Mouse (Mus musculus): ENCODE measurements around the gene Kitl. TPM values are rescaled to one million over a fixed set of nuclear protein-coding genes. Genes with fewer than 3 reads are reported as not detected.

Gene Kitl
- polyA plus RNA-seq, 1 experiment, result 15.2 TPM

DNA sequence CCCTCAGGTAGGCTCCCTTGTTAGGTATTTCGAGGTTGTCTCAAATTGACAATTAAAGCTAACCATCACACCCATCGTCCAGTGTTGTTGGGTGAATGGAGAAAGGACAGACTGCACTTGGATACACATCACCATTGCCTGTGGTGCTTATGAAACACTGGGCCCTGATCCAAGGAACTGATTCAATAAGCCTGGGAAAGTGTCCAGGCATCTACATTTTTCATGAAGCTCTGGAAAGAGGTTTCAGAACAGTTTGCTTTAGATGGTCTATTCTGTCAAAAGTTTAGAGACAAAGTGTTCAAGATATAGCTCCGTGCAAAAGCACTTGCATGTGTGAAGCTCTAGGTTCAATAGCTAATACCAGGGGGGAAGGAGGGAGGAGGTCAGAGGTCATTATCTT is 38.6 kb downstream of the Kitl start:
- Histone ChIP-seq H3K27ac (ENCODE audit: insufficient read depth, low read depth, low read length) (peak overlapping the region; percentile 71), H3K27me3 (ENCODE audit: control insufficient read depth, insufficient read depth, low read length) (no peaks in the 10 kb centered on the region), H3K4me3 (ENCODE audit: low read depth, low read length) (no peak overlapping the region), H3K4me1 (ENCODE audit: control insufficient read depth, insufficient read depth, insufficient read length, low read length) (0 out of 2 replicates have a peak, but pooled peaks cover 2% of the 10 kb centered on the region), H3K36me3 (ENCODE audit: control insufficient read depth, insufficient read depth, low read length) (peaks cover 32% of the 10 kb centered on the region)
- 79% methylated on average over 3 of the region's 3 CpGs for WGBS
- TF ChIP-seq POLR2A (IDR thresholded peaks at IDR 0.05; ENCODE audit: low read depth, low read length) (no peak), CTCF (IDR thresholded peaks at IDR 0.05; ENCODE audit: extremely low read depth, insufficient read length, insufficient replicate concordance, low read depth, low read length) (no peak)

DNA sequence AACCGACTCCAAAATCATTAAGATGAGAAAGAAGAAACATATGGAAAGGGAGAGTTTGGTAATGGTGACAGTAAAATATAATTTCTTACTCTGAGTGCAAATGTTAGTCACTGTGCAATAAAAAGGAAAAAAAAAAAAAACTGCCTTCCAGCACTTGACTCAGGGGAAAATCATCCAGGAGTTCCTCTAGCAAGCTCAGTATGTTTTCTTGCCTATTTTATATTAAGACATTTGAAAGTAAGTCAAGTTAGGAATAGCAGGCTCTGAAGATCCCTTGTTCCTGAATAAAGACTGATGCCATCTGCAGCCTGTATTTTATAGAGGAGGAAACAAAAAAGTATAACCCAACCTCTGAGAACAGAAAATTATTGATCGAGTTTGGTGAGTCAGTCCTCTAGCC is 39.7 kb downstream of the Kitl start:
- H3K4me3 ChIP-seq (ENCODE audit: low read depth, low read length), result no peak overlapping the region
- no peak for TF ChIP-seq CTCF (IDR thresholded peaks at IDR 0.05; ENCODE audit: extremely low read depth, insufficient read length, insufficient replicate concordance, low read depth, low read length)
- TF ChIP-seq POLR2A (IDR thresholded peaks at IDR 0.05; ENCODE audit: low read depth, low read length), result no peak
- H3K36me3 ChIP-seq (ENCODE audit: control insufficient read depth, insufficient read depth, low read length), result peaks cover 30% of the 10 kb centered on the region
- H3K27me3 ChIP-seq (ENCODE audit: control insufficient read depth, insufficient read depth, low read length), result no peaks in the 10 kb centered on the region
- H3K4me1 ChIP-seq (ENCODE audit: control insufficient read depth, insufficient read depth, insufficient read length, low read length), result peaks cover 4% of the 10 kb centered on the region; the same call in 1 of the 2 replicates
- WGBS, result 74% methylated on average over 2 of the region's 2 CpGs
- no peak overlapping the region for H3K27ac ChIP-seq (ENCODE audit: insufficient read depth, low read depth, low read length)

DNA sequence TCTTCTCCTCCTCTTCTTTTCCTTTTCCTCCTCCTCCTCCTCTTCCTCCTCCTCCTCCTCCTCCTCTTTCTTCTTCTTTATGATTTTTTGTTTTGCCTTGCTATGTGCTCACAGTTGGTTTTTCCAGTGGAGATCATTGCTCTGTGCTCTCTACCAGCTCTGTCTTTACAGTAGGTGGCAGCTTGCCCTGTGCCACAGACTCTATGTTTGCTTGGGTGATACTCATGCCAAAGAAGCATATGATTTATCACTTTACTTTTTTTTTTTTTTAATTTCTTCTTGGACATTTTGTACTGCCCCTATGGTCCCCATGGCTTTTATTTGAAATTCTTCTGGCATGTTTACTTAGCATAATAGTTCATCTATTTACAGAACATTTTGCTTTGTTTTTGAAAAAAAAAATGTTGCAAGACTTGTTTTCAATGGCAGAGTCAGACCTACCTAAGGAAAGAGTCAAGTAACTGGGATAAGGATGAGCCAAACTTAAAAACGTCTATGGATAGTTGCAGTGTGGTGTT is 41.7 kb downstream of the Kitl start:
- Histone ChIP-seq H3K4me3 (ENCODE audit: low read depth, low read length) (no peak overlapping the region), H3K27me3 (ENCODE audit: control insufficient read depth, insufficient read depth, low read length) (no peaks in the 10 kb centered on the region), H3K36me3 (ENCODE audit: control insufficient read depth, insufficient read depth, low read length) (peaks cover 31% of the 10 kb centered on the region), H3K27ac (ENCODE audit: insufficient read depth, low read depth, low read length) (no peak overlapping the region; the same call in 1 of the 2 replicates), H3K4me1 (ENCODE audit: control insufficient read depth, insufficient read depth, insufficient read length, low read length) (peaks cover 5% of the 10 kb centered on the region; the same call in 1 of the 2 replicates)
- WGBS, result 52% methylated on average over 1 of the region's 1 CpGs
- TF ChIP-seq CTCF (IDR thresholded peaks at IDR 0.05; ENCODE audit: extremely low read depth, insufficient read length, insufficient replicate concordance, low read depth, low read length) (no peak), POLR2A (IDR thresholded peaks at IDR 0.05; ENCODE audit: low read depth, low read length) (no peak)

DNA sequence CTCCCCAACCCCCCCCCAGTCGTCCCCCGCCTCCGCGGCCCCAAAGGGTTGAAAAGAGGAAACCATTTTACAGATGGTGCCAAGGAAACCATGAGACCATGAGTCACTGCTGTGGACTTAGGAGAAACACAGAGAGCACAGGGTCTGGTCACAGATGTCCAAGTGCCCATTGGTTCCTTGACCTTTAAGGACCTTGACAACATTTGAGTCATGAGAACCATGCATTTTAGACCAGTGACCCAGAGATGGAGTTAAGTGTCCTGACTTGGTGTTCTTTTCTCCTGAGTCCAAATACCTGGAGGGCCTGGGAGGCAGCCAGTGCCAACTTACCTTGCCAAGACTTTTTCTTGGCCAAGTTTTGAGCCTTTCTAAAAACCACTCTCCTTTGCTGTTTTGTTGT is 43.9 kb downstream of the Kitl start:
- WGBS, result 88% methylated on average over 4 of the region's 4 CpGs
- Histone ChIP-seq H3K36me3 (ENCODE audit: control insufficient read depth, insufficient read depth, low read length) (peaks cover 16% of the 10 kb centered on the region), H3K4me1 (ENCODE audit: control insufficient read depth, insufficient read depth, insufficient read length, low read length) (peaks cover 3% of the 10 kb centered on the region; the same call in 1 of the 2 replicates), H3K27me3 (ENCODE audit: control insufficient read depth, insufficient read depth, low read length) (no peaks in the 10 kb centered on the region), H3K27ac (ENCODE audit: insufficient read depth, low read depth, low read length) (no peak overlapping the region), H3K4me3 (ENCODE audit: low read depth, low read length) (no peak overlapping the region)
- TF ChIP-seq POLR2A (IDR thresholded peaks at IDR 0.05; ENCODE audit: low read depth, low read length) (no peak), CTCF (IDR thresholded peaks at IDR 0.05; ENCODE audit: extremely low read depth, insufficient read length, insufficient replicate concordance, low read depth, low read length) (no peak)

DNA sequence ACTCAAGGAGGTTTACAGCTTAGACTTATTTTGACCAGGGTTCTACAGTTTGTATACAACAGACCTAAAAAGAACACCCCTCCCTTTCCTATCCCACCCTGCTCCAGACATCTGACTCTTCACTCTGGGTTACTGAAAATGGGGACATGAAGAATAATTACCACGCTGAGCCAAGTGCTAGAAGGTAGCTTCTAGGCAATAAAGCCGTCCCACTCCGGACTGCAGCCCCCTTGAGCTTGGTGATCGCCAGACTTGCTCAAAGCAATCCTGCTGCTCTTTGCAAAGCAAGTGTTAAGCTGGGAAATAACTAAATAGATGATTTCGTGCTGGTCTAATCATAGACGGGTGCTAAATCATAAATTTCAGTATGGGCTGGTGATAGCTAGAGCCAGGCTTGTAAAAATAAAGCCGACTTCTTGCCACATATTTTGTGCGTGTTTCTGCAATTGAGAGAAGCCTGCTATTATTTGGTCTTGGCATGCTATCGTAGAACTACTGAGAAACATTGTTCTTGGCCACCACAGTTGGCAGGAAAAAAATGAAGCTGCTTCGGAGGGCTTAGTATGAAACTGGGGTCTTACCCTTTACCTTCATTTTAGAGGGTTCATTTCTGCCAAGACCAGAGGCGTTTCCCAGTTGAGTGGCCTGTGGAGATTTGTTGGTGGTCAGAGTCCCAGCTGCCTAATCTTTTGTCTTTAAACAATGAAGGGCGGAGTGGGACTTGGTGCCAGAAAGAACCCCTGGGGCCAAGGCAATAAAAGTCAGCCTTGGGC is 50.3 kb downstream of the Kitl start:
- no peaks in the 10 kb centered on the region for H3K27me3 ChIP-seq (ENCODE audit: control insufficient read depth, insufficient read depth, low read length)
- WGBS, result 55% methylated on average over 12 of the region's 12 CpGs
- no peak overlapping the region for H3K4me3 ChIP-seq (ENCODE audit: low read depth, low read length)
- no peak overlapping the region for H3K27ac ChIP-seq (ENCODE audit: insufficient read depth, low read depth, low read length)
- peaks cover 17% of the 10 kb centered on the region for H3K36me3 ChIP-seq (ENCODE audit: control insufficient read depth, insufficient read depth, low read length)
- TF ChIP-seq CTCF (IDR thresholded peaks at IDR 0.05; ENCODE audit: extremely low read depth, insufficient read length, insufficient replicate concordance, low read depth, low read length), result no peak
- no peak for TF ChIP-seq POLR2A (IDR thresholded peaks at IDR 0.05; ENCODE audit: low read depth, low read length)
- H3K4me1 ChIP-seq (ENCODE audit: control insufficient read depth, insufficient read depth, insufficient read length, low read length), result no peaks in the 10 kb centered on the region

DNA sequence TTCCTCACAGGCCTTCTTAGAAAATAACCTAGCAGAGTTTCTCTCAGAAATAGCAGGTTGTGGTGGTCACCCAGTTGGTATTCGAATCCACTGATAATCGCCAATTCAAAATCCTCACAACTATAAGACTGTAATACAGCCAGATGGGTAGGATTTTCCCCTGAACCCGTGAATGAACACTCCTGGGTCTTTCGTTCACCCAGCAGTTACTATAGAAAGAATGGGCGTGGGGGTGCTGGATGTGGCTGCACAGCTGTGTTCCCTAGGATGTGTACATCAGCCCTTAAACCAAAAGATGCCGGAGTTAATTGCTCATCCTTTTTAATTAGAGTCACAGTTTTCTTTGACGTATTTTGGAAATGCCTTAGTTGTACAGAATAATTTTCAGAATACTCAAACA is 50.9 kb downstream of the Kitl start:
- H3K4me1 ChIP-seq (ENCODE audit: control insufficient read depth, insufficient read depth, insufficient read length, low read length), result no peaks in the 10 kb centered on the region
- TF ChIP-seq POLR2A (IDR thresholded peaks at IDR 0.05; ENCODE audit: low read depth, low read length), result no peak
- no peak for TF ChIP-seq CTCF (IDR thresholded peaks at IDR 0.05; ENCODE audit: extremely low read depth, insufficient read length, insufficient replicate concordance, low read depth, low read length)
- H3K4me3 ChIP-seq (ENCODE audit: low read depth, low read length), result no peak overlapping the region
- 82% methylated on average over 7 of the region's 7 CpGs for WGBS
- no peaks in the 10 kb centered on the region for H3K27me3 ChIP-seq (ENCODE audit: control insufficient read depth, insufficient read depth, low read length)
- peaks cover 12% of the 10 kb centered on the region for H3K36me3 ChIP-seq (ENCODE audit: control insufficient read depth, insufficient read depth, low read length)
- no peak overlapping the region for H3K27ac ChIP-seq (ENCODE audit: insufficient read depth, low read depth, low read length)

DNA sequence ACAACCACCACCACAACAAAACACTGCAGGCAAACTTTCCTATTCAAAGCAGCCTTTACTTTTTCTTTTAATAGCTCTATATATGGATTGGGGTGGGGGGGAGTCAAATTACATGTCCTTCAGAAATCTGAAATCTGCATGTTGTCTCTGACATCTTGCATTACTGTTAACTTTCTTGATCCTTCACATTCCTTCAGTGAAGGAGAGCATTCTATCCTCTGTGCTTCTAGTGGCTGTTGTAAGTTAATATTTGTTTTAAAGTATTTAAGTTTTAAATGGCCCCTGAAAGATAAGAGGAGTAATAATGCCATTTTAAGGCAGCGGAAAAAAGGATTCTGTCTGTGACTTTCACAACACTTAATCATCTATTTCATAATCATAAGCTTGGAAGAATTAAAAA is 57.2 kb downstream of the Kitl start:
- peaks cover 9% of the 10 kb centered on the region for H3K36me3 ChIP-seq (ENCODE audit: control insufficient read depth, insufficient read depth, low read length)
- H3K27me3 ChIP-seq (ENCODE audit: control insufficient read depth, insufficient read depth, low read length), result no peaks in the 10 kb centered on the region
- no peak overlapping the region for H3K27ac ChIP-seq (ENCODE audit: insufficient read depth, low read depth, low read length)
- H3K4me3 ChIP-seq (ENCODE audit: low read depth, low read length), result no peak overlapping the region
- TF ChIP-seq POLR2A (IDR thresholded peaks at IDR 0.05; ENCODE audit: low read depth, low read length), result no peak
- TF ChIP-seq CTCF (IDR thresholded peaks at IDR 0.05; ENCODE audit: extremely low read depth, insufficient read length, insufficient replicate concordance, low read depth, low read length), result no peak
- no peaks in the 10 kb centered on the region for H3K4me1 ChIP-seq (ENCODE audit: control insufficient read depth, insufficient read depth, insufficient read length, low read length)
- WGBS, result 40% methylated on average over 1 of the region's 1 CpGs

All from small intestine, adult 2 months (tissue).